Mouse (Mus musculus) subcutaneous adipose tissue, adult 2 months (tissue): ENCODE results near the gene Spopl. TPM values are rescaled to one million over a fixed set of nuclear protein-coding genes. Genes with fewer than 3 reads are reported as not detected.

Experiments used
- polyA plus RNA-seq: library from polyadenylated mRNA; depleted of rRNA; stranded (reverse); fragments of >200 nt; gene quantifications from 2 replicates; pipeline ENCODE4 v1.2.3, GENCODE M21; 2012; ENCODE audit warnings: low replicate concordance; rRNA removed

Gene Spopl
- 2.6 and 5.3 TPM in 2 replicates for polyA plus RNA-seq

DNA sequence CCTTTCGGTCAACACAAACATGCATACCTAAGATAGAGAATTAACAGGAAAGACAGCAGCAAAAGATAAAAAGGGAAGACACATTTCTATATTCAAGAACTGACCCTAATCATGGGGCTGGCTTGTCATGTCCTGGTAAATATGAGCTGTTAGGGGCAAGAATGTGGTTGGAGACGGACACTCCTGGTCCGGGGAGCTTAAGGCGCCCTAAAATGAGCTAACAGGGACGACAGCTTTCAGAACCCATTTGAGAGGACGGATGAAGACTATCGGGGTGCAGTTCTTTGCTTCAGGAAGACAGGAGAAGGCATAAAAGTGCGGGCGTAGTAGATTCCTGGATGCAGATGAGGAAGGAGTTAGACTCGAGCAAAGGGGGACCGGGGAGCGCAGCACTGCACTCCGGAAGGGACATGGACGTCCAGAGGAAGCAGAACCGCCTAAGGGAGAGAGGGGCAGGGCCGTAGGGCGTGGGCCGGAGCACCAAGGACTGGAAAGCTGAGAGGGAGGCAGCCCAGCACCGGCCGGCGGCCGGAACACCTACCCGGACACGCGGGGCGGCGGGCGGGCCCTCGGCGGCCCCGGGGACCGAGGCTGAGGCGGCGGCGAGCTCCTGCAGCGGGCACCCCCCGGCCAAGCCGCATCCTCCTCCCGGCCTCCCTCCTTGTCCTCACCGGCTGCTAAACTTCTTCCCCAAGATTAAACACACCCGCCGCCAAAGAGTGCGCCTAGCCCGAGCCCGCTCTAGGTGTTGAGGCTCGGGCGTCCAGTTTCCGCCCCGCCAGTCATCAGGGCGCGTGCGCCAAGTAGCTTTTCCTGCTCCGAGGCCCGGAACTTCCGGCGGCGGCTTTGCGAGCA lies at the start of gene Spopl:
TSS of gene Spopl (minus strand) at position 805 of the 855 bp plus-strand sequence.

